Mouse (Mus musculus) embryonic fibroblast, embryonic 13.5 days (primary cell): ENCODE results near the gene Rom1.

Source experiments
- CTCF ChIP-seq: IDR thresholded peaks from 2 replicates; pipeline ENCODE4 v1.5.1; 2011; ENCODE audit warnings: mild to moderate bottlenecking, control low read depth, low read length, moderate library complexity, borderline replicate concordance; ENCODE audit not compliant: insufficient read depth
- POLR2A ChIP-seq: IDR thresholded peaks from 2 replicates; pipeline ENCODE4 v1.6.1; 2011; ENCODE audit warnings: low read depth, mild to moderate bottlenecking, control low read depth, low read length, moderate library complexity

DNA sequence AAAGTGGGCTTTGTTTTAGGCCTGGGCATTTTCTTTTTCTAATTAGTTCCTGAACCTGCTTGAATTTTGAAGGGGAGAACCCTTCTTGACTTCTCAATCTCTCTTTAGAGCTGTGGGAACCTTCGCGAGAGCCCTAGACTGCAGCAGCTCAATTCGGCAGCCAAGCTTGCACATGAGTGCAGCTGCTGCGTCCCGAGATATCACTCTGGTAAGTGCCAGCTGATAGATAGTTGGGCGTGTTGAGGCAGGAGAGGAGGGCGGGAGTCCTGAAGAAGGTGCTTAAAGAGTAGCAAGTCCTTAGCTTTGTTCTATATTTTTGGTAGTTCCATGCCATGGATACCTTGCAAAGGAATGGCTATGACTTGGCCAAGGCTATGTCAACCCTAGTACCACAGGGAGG lies 17.8 kb upstream of the Rom1 start:
- TF ChIP-seq POLR2A = no peak
- no peak for TF ChIP-seq CTCF
